8 mouse cellular contexts compared by ENCODE assay signal in the genomic region with DNA sequence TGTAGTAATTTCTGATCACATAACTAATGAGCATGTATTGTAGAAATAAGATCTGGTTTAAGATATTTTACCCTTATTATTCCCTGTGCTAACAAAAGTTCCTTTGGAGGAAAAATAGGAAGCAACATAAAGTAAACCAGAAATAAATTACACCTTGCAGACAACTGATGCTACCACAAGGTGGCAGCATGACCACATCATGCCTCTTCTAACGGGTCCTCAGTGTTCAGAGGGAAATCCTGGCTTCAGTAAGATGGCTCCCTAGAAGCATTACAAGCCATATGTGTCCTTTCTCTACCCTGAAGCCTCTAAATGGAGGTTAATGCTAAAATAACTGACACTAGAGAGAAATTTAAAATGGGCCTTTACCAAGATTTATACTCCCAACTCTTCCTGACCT. TPM values are rescaled to one million over a fixed set of nuclear protein-coding genes. Genes with fewer than 3 reads are reported as not detected.
DNase-seq lines count a peak whose midpoint lies in the region; ATAC-seq and TF ChIP-seq lines count a peak whose summit lies in the region.
"Had no signal": no experiment of that assay in that cellular context is flagged by ENCODE, and none has a peak within 500 bp of the region (broad histone marks: within the 10 kb centered on the region; RNA-seq: fewer than 3 reads in every experiment).

No protein-coding gene starts in this region.

- no peaks in the 10 kb centered on the region for H3K79me2 ChIP-seq in CH12.LX (replicated peaks; ENCODE audit: control insufficient read depth, extremely low read depth, insufficient read depth, poor library complexity, severe bottlenecking)

- H3K27me3 ChIP-seq in CH12.LX (replicated peaks): no peaks in the 10 kb centered on the region
- peaks cover 5% of the 10 kb centered on the region for H3K27me3 ChIP-seq in Patski
- no peaks in the 10 kb centered on the region for H3K27me3 ChIP-seq in liver, embryonic 14.5 days (ENCODE audit: control insufficient read depth, insufficient read depth, low read length)
- H3K27me3 ChIP-seq: liver, embryonic 13.5 days had no signal

- H3K36me3 ChIP-seq in CH12.LX (replicated peaks in 1 of 2; ENCODE audit: control insufficient read depth in 1 of 2, insufficient read depth in 1 of 2, low read length in 1 of 2): no peaks in the 10 kb centered on the region
- H3K36me3 ChIP-seq in liver, embryonic 14.5 days (replicated peaks; ENCODE audit: control insufficient read depth, insufficient read depth, low read depth): no peaks in the 10 kb centered on the region
- H3K36me3 ChIP-seq: liver, embryonic 13.5 days had no signal

- TF ChIP-seq CTCF in CH12.LX (conservative IDR thresholded peaks at IDR 0.05 in 1 of 2, IDR thresholded peaks at IDR 0.05 in 1 of 2; ENCODE audit: low read depth in 2 of 2, low read length in 2 of 2) (peak; percentile 73 to 96), Patski (IDR thresholded peaks at IDR 0.05) (peak; percentile 83)
- peak; percentile 70 for TF ChIP-seq CTCF in liver, embryonic 14.5 days (IDR thresholded peaks at IDR 0.05; ENCODE audit: low read depth)

- no peak for TF ChIP-seq POLR2A in CH12.LX (IDR thresholded peaks at IDR 0.05; ENCODE audit: low read depth, low read length)

- WGBS in liver, embryonic 14.5 days (ENCODE audit: insufficient replicate concordance): 0% methylated on average over 1 of the region's 1 CpGs

- no peaks in the 10 kb centered on the region for H3K9me3 ChIP-seq in CH12.LX (replicated peaks; ENCODE audit: low read length)
- no peaks in the 10 kb centered on the region for H3K9me3 ChIP-seq in liver, embryonic 14.5 days (ENCODE audit: control insufficient read depth, low read length)
- H3K9me3 ChIP-seq: liver, embryonic 13.5 days had no signal

- no peak overlapping the region for H3K4me2 ChIP-seq in CH12.LX (ENCODE audit: insufficient read depth, low read depth, poor library complexity, severe bottlenecking)
- H3K4me2 ChIP-seq in liver, embryonic 14.5 days (ENCODE audit: low read depth): no peak overlapping the region
- H3K4me2 ChIP-seq: liver, embryonic 13.5 days had no signal

- POLR2A ChIA-PET in Patski (lab: Charles Lee): no interaction called here

- H3K4me3 ChIP-seq in CH12.LX (replicated peaks in 1 of 3; ENCODE audit: low read depth in 2 of 3, low read length in 2 of 3, poor library complexity in 1 of 3): no peak overlapping the region
- no peak overlapping the region for H3K4me3 ChIP-seq in liver, embryonic 14.5 days (ENCODE audit: insufficient read depth in 1 of 2, low read depth in 2 of 2, low read length in 2 of 2)
- H3K4me3 ChIP-seq: liver, embryonic 13.5 days had no signal

- CTCF ChIA-PET in Patski (lab: Charles Lee): interaction anchor here (0.9 to 1.6 kb wide), 2 partner anchors 11 to 13 kb away, joined by 3 read pairs; no protein-coding TSS in a partner anchor

- no peak overlapping the region for H3K9ac ChIP-seq in CH12.LX (ENCODE audit: insufficient read depth, low read depth)
- no peak overlapping the region for H3K9ac ChIP-seq in liver, embryonic 14.5 days (replicated peaks)
- H3K9ac ChIP-seq: liver, embryonic 13.5 days had no signal

- dilution Hi-C loops in CH12.LX (cut with MboI; ENCODE audit: extremely low pct_ligation_motif_present, extremely low pct_unique_long_range_greater_than_20kb, low sequenced_read_pairs): no loop called here

- TF ChIP-seq RAD21 in CH12.LX (IDR thresholded peaks at IDR 0.05; ENCODE audit: low read depth, low read length): peak; percentile 94

- no peak for TF ChIP-seq EP300 in CH12.LX (IDR thresholded peaks at IDR 0.05; ENCODE audit: low read length)
- no peak for TF ChIP-seq EP300 in liver, embryonic 14.5 days (IDR thresholded peaks at IDR 0.05; ENCODE audit: low read depth)

- H3K27ac ChIP-seq in CH12.LX (ENCODE audit: insufficient read depth, low read depth): no peak overlapping the region
- H3K27ac ChIP-seq in liver, embryonic 14.5 days: no peak overlapping the region
- H3K27ac ChIP-seq: liver, embryonic 13.5 days had no signal

- ATAC-seq in Patski: no peak
- no peak for ATAC-seq in liver, embryonic 14.5 days (ENCODE audit: insufficient read depth)

- in situ Hi-C loops in CH12.LX (cut with MboI; ENCODE audit: low pct_ligation_motif_present, low pct_unique_long_range_greater_than_20kb, low sequenced_read_pairs) (loop anchor here (5.0 kb wide), 1 partner anchor 69 kb away; no protein-coding TSS in a partner anchor), Patski (cut with MboI; ENCODE audit: low pct_unique_long_range_greater_than_20kb) (no loop called here)

- H3K4me1 ChIP-seq in CH12.LX (ENCODE audit: control insufficient read depth in 1 of 2, insufficient read depth in 2 of 2): peaks cover 0 to 7% of the 10 kb centered on the region in 2 experiments; a peak in 2 of 4 replicates
- H3K4me1 ChIP-seq in liver, embryonic 14.5 days (replicated peaks; ENCODE audit: control insufficient read depth in 2 of 2, insufficient read depth in 2 of 2, low read length in 1 of 2): no peaks in the 10 kb centered on the region
- H3K4me1 ChIP-seq: liver, embryonic 13.5 days had no signal

- DNase-seq in CH12.LX (ENCODE audit: extremely low read depth) (peak; percentile 77), Patski (ENCODE audit: low read depth, low spot score) (peak; percentile 2)
- DNase-seq in cerebellum, adult 9-11 months: peak; percentile 22
- peak; percentile 4 to 42 for DNase-seq in frontal cortex, postnatal 14 days (ENCODE audit: low spot score in 2 of 2)
- peak; percentile 54 for DNase-seq in kidney, postnatal 10 days
- DNase-seq in liver, embryonic 14.5 days (ENCODE audit: low read depth in 3 of 3, low spot score in 3 of 3): peak; percentile 3 to 6 (median 3)
- DNase-seq in retina, adult 2 months (ENCODE audit: low read depth, low spot score): peak; percentile 41
- DNase-seq: liver, embryonic 13.5 days had no signal

TF ChIP-seq in CH12.LX, 34 proteins besides CTCF, POLR2A, EP300 and RAD21:
- TF ChIP-seq ZMIZ1 (IDR thresholded peaks at IDR 0.05; ENCODE audit: low read depth, low read length) (no peak), SMC3 (IDR thresholded peaks at IDR 0.05; ENCODE audit: low read depth, low read length) (peak; percentile 86), ZC3H11A (IDR thresholded peaks at IDR 0.05; ENCODE audit: low read depth, low read length) (peak; percentile 39), KAT2A (IDR thresholded peaks at IDR 0.05; ENCODE audit: insufficient replicate concordance, low read length) (no peak), NRF1 (IDR thresholded peaks at IDR 0.05; ENCODE audit: low read depth, low read length) (no peak), CHD2 (IDR thresholded peaks at IDR 0.05; ENCODE audit: low read length) (no peak)

RNA-seq across cellular contexts. Expression of a gene that starts 14.0 kb away (rescaled TPM):
- total RNA-seq in CH12.LX (2012; rRNA removed): not detected in 2 replicates
- total RNA-seq in CH12.LX (2014; rRNA removed): not detected in 2 replicates
- polyA plus RNA-seq in CH12.LX (2012; ENCODE audit: insufficient read length, low read depth): not detected in 2 replicates
- polyA plus RNA-seq in Patski (2021): not detected
- polyA plus RNA-seq in liver, embryonic 14.5 days (2012; rRNA removed): not detected in 2 replicates
- polyA plus RNA-seq in liver, embryonic 14.5 days (2014; fragmentation: Nextera tagmentation; extraction: Ambion mirVana): not detected in 2 replicates
- polyA plus RNA-seq: liver, embryonic 13.5 days had no signal

RNA-seq across cellular contexts. Expression of a gene that starts 44.3 kb away (rescaled TPM):
- total RNA-seq in CH12.LX (2012; rRNA removed) (not detected in 2 replicates), CH12.LX (2014; rRNA removed) (not detected in 2 replicates)
- polyA plus RNA-seq in CH12.LX (2012; ENCODE audit: insufficient read length, low read depth) (not detected in 2 replicates), Patski (2021) (not detected)
- polyA plus RNA-seq in liver, embryonic 14.5 days (2012; rRNA removed): not detected in 2 replicates
- not detected in 2 replicates for polyA plus RNA-seq in liver, embryonic 14.5 days (2014; fragmentation: Nextera tagmentation; extraction: Ambion mirVana)
- polyA plus RNA-seq: liver, embryonic 13.5 days had no signal

RNA-seq across cellular contexts. Expression of a gene that starts 51.8 kb away (rescaled TPM):
- total RNA-seq in CH12.LX (2012; rRNA removed) (0.13 and 0.17 TPM in 2 replicates), CH12.LX (2014; rRNA removed) (0.08 and 0.24 TPM in 2 replicates)
- polyA plus RNA-seq in CH12.LX (2012; ENCODE audit: insufficient read length, low read depth) (0.13 TPM in 1 of 2 replicates, not detected in the other), Patski (2021) (not detected)
- polyA plus RNA-seq in liver, embryonic 14.5 days (2012; rRNA removed): not detected in 2 replicates
- polyA plus RNA-seq in liver, embryonic 14.5 days (2014; fragmentation: Nextera tagmentation; extraction: Ambion mirVana): not detected in 2 replicates
- polyA plus RNA-seq: liver, embryonic 13.5 days had no signal

Comparison
In these comparisons a context has a peak if more than half of its experiments do, and no peak if none do; other contexts are left out.
1. DNase-seq: peak in every context shown above with its lines; median percentile 77 in CH12.LX; 54 in kidney, postnatal 10 days; 41 in retina, adult 2 months; 23 in frontal cortex, postnatal 14 days; 22 in cerebellum, adult 9-11 months; 3 in liver, embryonic 14.5 days; 2 in Patski.